Mouse (Mus musculus) heart, adult 2 months (tissue): ENCODE data around the gene Tfe3. TPM values are rescaled to one million over a fixed set of nuclear protein-coding genes. Genes with fewer than 3 reads are reported as not detected.

Source experiments
- DNase-seq, 2 experiments: peaks; one replicate each; pipeline ENCODE4 v3.0.0; 2021
- H3K27ac ChIP-seq: fragments of 200-600 bp; 2 replicates; pipeline ENCODE4 v1.8.1; 2022
- H3K27me3 ChIP-seq: fragments of 200-500 bp; 2 replicates; pipeline ENCODE4 v1.6.1; 2012; ENCODE audit warnings: mild to moderate bottlenecking, low read length, inconsistent platforms, mixed read lengths; ENCODE audit not compliant: control insufficient read depth, insufficient read depth
- H3K36me3 ChIP-seq: fragments of 200-500 bp; 2 replicates; pipeline ENCODE4 v1.6.1; 2012; ENCODE audit warnings: low read length, inconsistent platforms; ENCODE audit not compliant: control insufficient read depth, insufficient read depth
- H3K4me1 ChIP-seq: fragments of 200-500 bp; 2 replicates; pipeline ENCODE4 v1.6.1; 2011; ENCODE audit warnings: low read length; ENCODE audit not compliant: control insufficient read depth, insufficient read depth
- H3K4me3 ChIP-seq: fragments of 200-600 bp; 2 replicates; pipeline ENCODE4 v1.8.1; 2022
- H3K79me2 ChIP-seq: fragments of 200-500 bp; replicated peaks from 2 replicates; pipeline ENCODE4 v1.6.1; 2012; ENCODE audit warnings: mild to moderate bottlenecking, inconsistent platforms, low read length, moderate library complexity, mixed read lengths; ENCODE audit not compliant: control insufficient read depth, insufficient read depth
- H3K9ac ChIP-seq: fragments of 200-500 bp; 2 replicates; pipeline ENCODE4 v1.6.1; 2012; ENCODE audit warnings: low read depth, mild to moderate bottlenecking, control low read depth, inconsistent platforms, low read length, mixed read lengths
- CTCF ChIP-seq: fragments of 200-600 bp; IDR thresholded peaks from 2 replicates; pipeline ENCODE4 v1.8.1; 2022; ENCODE audit warnings: antibody characterized with exemption, mild to moderate bottlenecking, moderate library complexity
- EP300 ChIP-seq: fragments of 200-500 bp; IDR thresholded peaks from 2 replicates; pipeline ENCODE4 v1.6.1; 2011; ENCODE audit warnings: low read depth, low read length, control low read depth; ENCODE audit not compliant: insufficient read depth
- POLR2A ChIP-seq: fragments of 200-500 bp; IDR thresholded peaks from 2 replicates; pipeline ENCODE4 v1.6.1; 2011; ENCODE audit warnings: mild to moderate bottlenecking, low read depth, low read length, control low read depth; ENCODE audit not compliant: insufficient read depth
- WGBS: fragments of 180-500 bp; shearing (Covaris S2); methylation state at CpG from one replicate; pipeline ENCODE4 v1.1.7; 2018; 5-methylcytosine and 5-hydroxymethylcytosine counted together
- intact Hi-C: fragments of 180-260 bp; cut with DNase I; formaldehyde crosslinking; loops from one replicate; pipeline ENCODE4 v1.15.1; 2025
- polyA plus RNA-seq: library from polyadenylated mRNA; depleted of rRNA; stranded (reverse); fragments of >200 nt; gene quantifications from 2 replicates; pipeline ENCODE4 v1.2.3, GENCODE M21; 2012
- total RNA-seq, 2 experiments: library from RNA; stranded (reverse); gene quantifications; 2 replicates each; pipeline ENCODE4 v1.2.3; 2021

Gene Tfe3
- total and polyA plus RNA-seq, 3 experiments, result 13.0 to 15.4 (median 13.5) TPM

DNA sequence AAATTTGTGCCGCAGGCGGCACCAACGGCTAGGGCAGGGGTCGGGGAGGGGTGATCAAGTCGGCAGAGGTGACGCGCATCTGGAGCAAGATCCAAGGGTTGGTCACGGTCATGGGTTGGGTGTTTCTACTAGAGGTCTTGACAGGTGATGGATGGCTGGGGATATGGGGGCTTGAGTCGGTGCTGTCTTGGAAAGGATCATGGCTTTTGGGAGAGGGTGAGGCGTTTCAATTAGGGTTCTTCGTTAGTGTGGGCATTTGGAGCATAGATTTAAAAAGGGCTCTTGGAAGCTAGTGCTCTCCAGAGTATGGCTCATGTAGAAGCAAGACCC lies 40.1 kb upstream of the Tfe3 start:
- peak overlapping the region; percentile 53 for H3K4me3 ChIP-seq
- no peaks in the 10 kb centered on the region for H3K27me3 ChIP-seq
- no peaks in the 10 kb centered on the region for H3K79me2 ChIP-seq
- no peak for DNase-seq
- peak overlapping the region; percentile 98 for H3K27ac ChIP-seq
- intact Hi-C loops, result loop anchor here (10.0 kb wide), 1 partner anchor 353 kb away; the partner anchor contains the start of gene Suv39h1
- H3K4me1 ChIP-seq, result no peaks in the 10 kb centered on the region
- no peak for TF ChIP-seq EP300
- no peak for TF ChIP-seq CTCF
- TF ChIP-seq POLR2A, result no peak; the same call in 1 of the 2 replicates
- 10% methylated on average over 11 of the region's 11 CpGs for WGBS
- peak overlapping the region; percentile 85 for H3K9ac ChIP-seq
- H3K36me3 ChIP-seq, result no peaks in the 10 kb centered on the region

DNA sequence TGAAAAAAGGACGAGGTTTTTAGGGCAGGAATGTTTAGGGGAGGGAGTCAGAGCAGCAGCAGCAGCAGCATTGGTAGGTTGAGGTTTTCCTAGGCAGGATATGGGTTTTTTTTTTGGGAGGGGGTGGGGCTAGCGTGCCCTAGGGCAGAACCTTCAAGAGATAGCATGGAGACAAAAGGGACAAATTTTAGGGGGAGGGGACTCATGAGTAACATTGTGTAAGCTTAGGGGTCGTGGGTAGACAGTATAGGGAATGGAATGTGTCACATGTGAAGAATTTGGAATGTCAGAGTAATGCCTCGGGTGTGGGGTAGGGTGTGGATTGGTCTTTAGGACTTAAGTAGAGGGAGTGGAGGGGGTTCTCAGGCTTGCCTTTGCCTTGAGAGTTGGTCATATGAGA lies 39.7 kb upstream of the Tfe3 start:
- Histone ChIP-seq H3K79me2 (no peaks in the 10 kb centered on the region), H3K9ac (peak overlapping the region; percentile 85; the same call in 1 of the 2 replicates), H3K4me3 (peak overlapping the region; percentile 53), H3K27me3 (no peaks in the 10 kb centered on the region), H3K36me3 (no peaks in the 10 kb centered on the region), H3K4me1 (no peaks in the 10 kb centered on the region), H3K27ac (peak overlapping the region; percentile 98)
- intact Hi-C loops, result loop anchor here (10.0 kb wide), 1 partner anchor 352 kb away; the partner anchor contains the start of gene Suv39h1
- no peak for TF ChIP-seq EP300
- no peak for TF ChIP-seq CTCF
- no peak for TF ChIP-seq POLR2A
- no peak for DNase-seq
- 7% methylated on average over 4 of the region's 4 CpGs for WGBS

DNA sequence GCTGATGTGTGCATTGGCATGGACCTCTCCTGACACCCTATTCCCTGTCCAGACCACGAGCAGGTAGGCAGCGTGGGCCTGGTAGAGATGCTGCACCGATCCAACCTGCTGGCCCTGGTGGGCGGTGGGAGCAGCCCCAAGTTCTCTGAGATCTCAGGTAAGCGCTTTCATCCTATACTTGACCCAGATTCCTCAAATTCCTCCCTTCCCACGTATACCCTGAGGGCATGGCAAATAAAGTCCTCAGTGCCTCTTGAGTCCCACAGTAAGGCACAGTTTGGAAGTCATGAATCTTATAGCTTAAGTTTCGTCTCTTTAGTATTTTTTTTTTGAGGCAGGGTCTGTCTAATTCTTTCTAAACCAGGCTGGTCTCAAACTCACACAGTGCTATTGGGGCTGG lies 38.2 kb upstream of the Tfe3 start:
- H3K4me3 ChIP-seq, result no peak overlapping the region
- no peaks in the 10 kb centered on the region for H3K36me3 ChIP-seq
- DNase-seq, result no peak
- H3K27me3 ChIP-seq, result no peaks in the 10 kb centered on the region
- no peak for TF ChIP-seq CTCF
- no peak for TF ChIP-seq EP300
- no peak for TF ChIP-seq POLR2A
- no peak overlapping the region for H3K9ac ChIP-seq
- intact Hi-C loops, result loop anchor here (10.0 kb wide), 1 partner anchor 351 kb away; the partner anchor contains the start of gene Suv39h1
- H3K27ac ChIP-seq, result no peak overlapping the region
- 82% methylated on average over 7 of the region's 7 CpGs for WGBS
- H3K4me1 ChIP-seq, result no peaks in the 10 kb centered on the region; the same call in 1 of the 2 replicates
- H3K79me2 ChIP-seq, result no peaks in the 10 kb centered on the region

DNA sequence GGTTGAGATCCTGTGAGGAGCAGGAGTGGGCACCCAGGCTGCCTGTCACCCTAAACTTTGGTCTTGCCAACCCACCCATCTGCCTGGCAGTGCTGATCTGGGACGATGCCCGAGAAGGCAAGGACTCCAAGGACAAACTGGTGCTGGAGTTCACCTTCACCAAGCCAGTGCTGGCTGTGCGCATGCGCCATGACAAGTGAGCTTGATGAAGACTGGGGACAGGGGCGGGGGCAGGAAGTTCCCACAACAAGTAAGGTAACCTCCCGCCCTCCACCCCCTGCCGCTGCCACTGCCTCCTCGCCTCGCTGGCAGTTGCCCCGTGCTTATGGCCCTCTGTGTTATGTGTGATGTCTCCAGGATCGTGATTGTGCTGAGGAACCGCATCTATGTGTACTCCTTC lies 36.5 kb upstream of the Tfe3 start:
- Histone ChIP-seq H3K27ac (no peak overlapping the region), H3K79me2 (no peaks in the 10 kb centered on the region), H3K9ac (no peak overlapping the region), H3K27me3 (no peaks in the 10 kb centered on the region), H3K4me1 (no peaks in the 10 kb centered on the region; the same call in 1 of the 2 replicates), H3K4me3 (no peak overlapping the region), H3K36me3 (no peaks in the 10 kb centered on the region)
- no peak for DNase-seq
- 81% methylated on average over 12 of the region's 12 CpGs for WGBS
- TF ChIP-seq EP300 (no peak), POLR2A (no peak), CTCF (no peak)
- intact Hi-C loops, result loop anchor here (10.0 kb wide), 1 partner anchor 349 kb away; the partner anchor contains the start of gene Suv39h1

DNA sequence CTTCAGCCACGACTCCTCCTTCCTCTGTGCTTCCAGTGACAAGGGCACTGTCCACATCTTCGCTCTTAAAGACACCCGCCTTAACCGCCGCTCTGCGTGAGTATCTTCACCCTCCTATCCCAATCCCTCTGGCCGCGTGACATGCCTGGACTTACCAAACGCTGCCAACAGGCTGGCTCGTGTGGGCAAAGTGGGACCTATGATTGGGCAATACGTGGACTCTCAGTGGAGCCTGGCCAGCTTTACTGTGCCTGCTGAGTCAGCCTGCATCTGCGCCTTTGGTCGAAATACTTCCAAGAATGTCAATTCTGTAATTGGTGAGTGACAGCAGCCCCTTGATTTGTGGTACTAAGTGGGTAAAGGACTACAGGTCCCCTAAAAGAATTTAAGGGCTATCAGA lies 35.2 kb upstream of the Tfe3 start:
- Histone ChIP-seq H3K4me1 (no peaks in the 10 kb centered on the region; the same call in 1 of the 2 replicates), H3K4me3 (no peak overlapping the region), H3K27me3 (no peaks in the 10 kb centered on the region), H3K27ac (no peak overlapping the region), H3K9ac (no peak overlapping the region), H3K36me3 (no peaks in the 10 kb centered on the region), H3K79me2 (no peaks in the 10 kb centered on the region)
- 87% methylated on average over 13 of the region's 13 CpGs for WGBS
- no peak for TF ChIP-seq POLR2A
- no peak for TF ChIP-seq CTCF
- no peak for TF ChIP-seq EP300
- no peak for DNase-seq
- intact Hi-C loops, result loop anchor here (10.0 kb wide), 1 partner anchor 348 kb away; the partner anchor contains the start of gene Suv39h1

DNA sequence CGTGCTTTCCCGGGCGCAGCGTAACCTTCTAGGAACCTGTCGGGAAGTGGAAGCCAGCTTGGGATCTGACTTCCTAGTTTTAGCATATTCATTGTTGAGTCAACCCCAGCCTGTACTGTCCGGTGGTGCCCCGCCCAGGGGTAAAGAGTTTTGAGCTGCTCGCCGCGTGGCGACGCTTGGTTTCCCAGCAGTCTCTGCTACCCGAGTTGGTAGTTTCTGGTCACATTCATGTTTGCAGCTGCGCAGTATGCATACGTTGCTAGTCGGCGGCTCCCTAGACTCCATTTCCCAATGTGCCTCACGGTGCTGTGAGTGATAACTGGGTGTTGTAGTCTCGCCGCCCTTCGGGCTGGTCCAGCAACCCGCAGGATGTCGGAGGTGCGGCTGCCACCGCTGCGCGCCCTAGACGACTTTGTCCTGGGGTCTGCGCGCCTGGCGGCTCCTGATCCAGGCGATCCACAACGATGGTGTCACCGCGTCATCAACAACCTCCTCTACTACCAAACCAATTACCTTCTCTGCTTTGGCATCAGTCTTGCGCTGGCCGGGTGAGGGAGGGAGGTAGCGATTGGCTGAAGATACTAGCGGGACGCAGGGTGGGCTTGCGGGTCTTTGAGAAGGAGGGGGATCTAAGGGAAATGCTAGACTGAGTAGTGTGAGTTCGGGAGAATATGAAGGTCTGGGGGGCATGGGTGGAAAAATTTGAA lies 34.0 kb upstream of the Tfe3 start, which contains the start of gene Praf2:
TSS of gene Praf2 (plus strand) at position 225 of the 707 bp plus-strand sequence.
- 12% methylated on average over 42 of the region's 42 CpGs for WGBS
- Histone ChIP-seq H3K27me3 (no peaks in the 10 kb centered on the region), H3K27ac (peak within 1 kb of the TSS; percentile 52), H3K36me3 (no peaks in the 10 kb centered on the region), H3K79me2 (no peaks in the 10 kb centered on the region), H3K4me1 (no peaks in the 10 kb centered on the region; the same call in 1 of the 2 replicates), H3K4me3 (peak within 1 kb of the TSS; percentile 38), H3K9ac (peak within 1 kb of the TSS; percentile 68)
- TF ChIP-seq CTCF (no peak), POLR2A (peak; percentile 77), EP300 (0 out of 2 replicates have a peak, but pooled peaks have one; percentile 30)
- intact Hi-C loops, result loop anchor here (10.0 kb wide), 1 partner anchor 346 kb away; the partner anchor contains the start of gene Suv39h1
- DNase-seq, result peak; percentile 72 to 87
